ENCODE assay signal across 25 mouse cellular contexts in the genomic region with DNA sequence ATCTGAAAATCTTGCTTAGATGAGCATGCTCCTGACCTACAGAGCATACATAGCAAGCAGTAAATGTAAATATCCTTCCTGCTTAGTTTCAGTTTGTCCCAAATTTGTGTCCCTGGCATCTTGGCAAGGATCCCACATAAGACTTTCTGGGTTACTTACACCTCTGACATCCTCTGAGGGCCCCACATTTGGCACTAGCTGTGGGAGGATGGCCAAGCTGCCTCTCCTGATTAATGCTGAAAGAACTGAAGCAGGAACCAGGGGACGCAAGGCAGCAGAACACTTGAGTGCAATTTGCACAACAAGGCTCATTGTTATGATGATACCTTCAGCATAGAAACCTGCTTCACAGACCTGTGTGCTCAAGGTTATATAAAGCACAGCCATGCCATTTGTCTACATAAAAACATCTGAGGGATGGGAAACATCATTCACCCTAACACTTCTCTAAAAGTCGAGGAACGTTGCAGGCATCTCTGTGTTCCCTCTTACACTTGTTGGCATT.
A peak's percentile ranks its signal among the peaks of the same experiment; 100 is the strongest.
DNase-seq lines count a peak whose midpoint lies in the region; ATAC-seq and TF ChIP-seq lines count a peak whose summit lies in the region.
"Had no signal": no experiment of that assay in that cellular context is flagged by ENCODE, and none has a peak within 500 bp of the region (broad histone marks: within the 10 kb centered on the region; RNA-seq: fewer than 3 reads in every experiment).

No protein-coding gene starts in this region.

- no peaks in the 10 kb centered on the region for H3K4me1 ChIP-seq in ES-E14 (ENCODE audit: control insufficient read depth in 2 of 2, insufficient read depth in 2 of 2, low read length in 2 of 2, poor library complexity in 1 of 2)
- no peaks in the 10 kb centered on the region for H3K4me1 ChIP-seq in hindbrain, embryonic 11.5 days (replicated peaks; ENCODE audit: control insufficient read depth, insufficient read depth, low read length)
- H3K4me1 ChIP-seq: embryonic facial prominence, embryonic 12.5 days; embryonic facial prominence, embryonic 15.5 days; heart, embryonic 10.5 days; heart, embryonic 13.5 days; hindbrain, embryonic 12.5 days; hindbrain, embryonic 15.5 days had no signal

- in situ Hi-C loops in ES-E14 (cut with MboI; ENCODE audit: low sequenced_read_pairs in 2 of 2, unreplicated experiment in 2 of 2): no loop called here

- H3K9me3 ChIP-seq in ES-E14 (ENCODE audit: control insufficient read depth, insufficient read depth, low read depth, low read length): no peaks in the 10 kb centered on the region
- no peaks in the 10 kb centered on the region for H3K9me3 ChIP-seq in hindbrain, embryonic 11.5 days (ENCODE audit: control insufficient read depth, low read length)
- H3K9me3 ChIP-seq: embryonic facial prominence, embryonic 12.5 days; embryonic facial prominence, embryonic 15.5 days; heart, embryonic 13.5 days; hindbrain, embryonic 12.5 days; hindbrain, embryonic 15.5 days had no signal

- no peak for ATAC-seq in hindbrain, embryonic 11.5 days (ENCODE audit: low FRiP score)
- ATAC-seq: forebrain, embryonic 14.5 days; forebrain, postnatal 0 days had no signal

- no peak overlapping the region for H3K4me2 ChIP-seq in hindbrain, embryonic 11.5 days (replicated peaks; ENCODE audit: low read depth, low read length)
- H3K4me2 ChIP-seq: embryonic facial prominence, embryonic 12.5 days; embryonic facial prominence, embryonic 15.5 days; heart, embryonic 13.5 days; hindbrain, embryonic 12.5 days; hindbrain, embryonic 15.5 days had no signal

- no peak overlapping the region for H3K4me3 ChIP-seq in ES-E14 (ENCODE audit: insufficient read depth in 1 of 2, low read depth in 1 of 2, low read length in 2 of 2, poor library complexity in 1 of 2, severe bottlenecking in 1 of 2)
- no peak overlapping the region for H3K4me3 ChIP-seq in hindbrain, embryonic 11.5 days (ENCODE audit: low read depth, low read length)
- H3K4me3 ChIP-seq: embryonic facial prominence, embryonic 12.5 days; embryonic facial prominence, embryonic 15.5 days; heart, adult 2 months; heart, embryonic 10.5 days; heart, embryonic 13.5 days; hindbrain, embryonic 12.5 days; hindbrain, embryonic 15.5 days had no signal

- no peak overlapping the region for H3K9ac ChIP-seq in ES-E14 (ENCODE audit: insufficient read depth, low read depth, low read length, poor library complexity, severe bottlenecking)
- no peak overlapping the region for H3K9ac ChIP-seq in hindbrain, embryonic 11.5 days (ENCODE audit: low read depth, low read length)
- H3K9ac ChIP-seq: embryonic facial prominence, embryonic 12.5 days; embryonic facial prominence, embryonic 15.5 days; forebrain, postnatal 0 days; heart, embryonic 13.5 days; hindbrain, embryonic 12.5 days; hindbrain, embryonic 15.5 days had no signal

- no peak overlapping the region for H3K27ac ChIP-seq in ES-E14 (ENCODE audit: insufficient read depth, low read depth, low read length, poor library complexity, severe bottlenecking)
- no peak overlapping the region for H3K27ac ChIP-seq in hindbrain, embryonic 11.5 days (ENCODE audit: low read depth, low read length)
- H3K27ac ChIP-seq: embryonic facial prominence, embryonic 12.5 days; embryonic facial prominence, embryonic 15.5 days; heart, adult 2 months; heart, embryonic 10.5 days; heart, embryonic 13.5 days; hindbrain, embryonic 12.5 days; hindbrain, embryonic 15.5 days had no signal

- H3K36me3 ChIP-seq in ES-E14 (ENCODE audit: control insufficient read depth, insufficient read depth, low read length, poor library complexity, severe bottlenecking): no peaks in the 10 kb centered on the region
- H3K36me3 ChIP-seq in hindbrain, embryonic 11.5 days (ENCODE audit: control insufficient read depth, insufficient read depth, low read length): no peaks in the 10 kb centered on the region
- H3K36me3 ChIP-seq: embryonic facial prominence, embryonic 12.5 days; embryonic facial prominence, embryonic 15.5 days; heart, embryonic 10.5 days; heart, embryonic 13.5 days; hindbrain, embryonic 12.5 days; hindbrain, embryonic 15.5 days had no signal

- H3K27me3 ChIP-seq in hindbrain, embryonic 11.5 days (ENCODE audit: control insufficient read depth, insufficient read depth, low read length): no peaks in the 10 kb centered on the region
- H3K27me3 ChIP-seq: embryonic facial prominence, embryonic 12.5 days; embryonic facial prominence, embryonic 15.5 days; heart, embryonic 13.5 days; hindbrain, embryonic 12.5 days; hindbrain, embryonic 15.5 days had no signal

- whole genome bisulfite sequencing in hindbrain, embryonic 11.5 days: 78% methylated on average over 3 of the region's 3 CpGs

- intact Hi-C loops in left cerebral cortex, postnatal 4 days (cut with DNase I): no loop called here
- intact Hi-C loops in left cerebral cortex, postnatal 10 days (cut with DNase I): no loop called here

- peak; percentile 59 to 65 for DNase-seq in cerebellum, postnatal 10 days
- no peak for DNase-seq in cerebellum, adult 11-12 months
- peak; percentile 17 for DNase-seq in left cerebral cortex, postnatal 4 days
- DNase-seq in left cerebral cortex, postnatal 10 days (ENCODE audit: extremely low spot score in 1 of 2, low spot score in 2 of 2): no peak
- DNase-seq in ES-E14 (ENCODE audit: low read depth, low spot score): peak; percentile 13
- peak; percentile 43 for DNase-seq in brain, adult 2 months (ENCODE audit: low read depth, low spot score)
- no peak for DNase-seq in hindbrain, embryonic 11.5 days (ENCODE audit: low spot score)
- DNase-seq in adrenal gland, adult (ENCODE audit: inconsistent age in 2 of 2, low spot score in 1 of 2): no peak
- DNase-seq: adrenal gland, adult 8-10 months; adrenal gland, postnatal 25 days; cerebellum, adult 8-10 months; forebrain, postnatal 0 days; gastrocnemius, postnatal 10 days; gastrocnemius, postnatal 36 days; heart, adult 2 months; heart, postnatal 14 days; heart, postnatal 4 days; kidney, adult 11 months had no signal

TF ChIP-seq in ES-E14, 5 proteins besides CTCF, POLR2A, EP300 and RAD21:
- TF ChIP-seq HCFC1 (IDR thresholded peaks at IDR 0.05; ENCODE audit: borderline replicate concordance, insufficient read depth, low read length) (no peak), CHD2 (IDR thresholded peaks at IDR 0.05; ENCODE audit: low read depth, low read length) (no peak), ZC3H11A (IDR thresholded peaks at IDR 0.05; ENCODE audit: borderline replicate concordance, low read depth, low read length) (no peak), ZNF384 (IDR thresholded peaks at IDR 0.05; ENCODE audit: low read depth, low read length) (no peak), MAFK (IDR thresholded peaks at IDR 0.05; ENCODE audit: insufficient read depth, low read depth, low read length) (no peak)

Comparison
In these comparisons a context has a peak if more than half of its experiments do, and no peak if none do; other contexts are left out.
1. DNase-seq: peak in cerebellum, postnatal 10 days (2 of 2), left cerebral cortex, postnatal 4 days (single experiment), ES-E14 (single experiment) and brain, adult 2 months (single experiment); none in cerebellum, adult 11-12 months (single experiment), left cerebral cortex, postnatal 10 days (0 of 2), hindbrain, embryonic 11.5 days (single experiment) and adrenal gland, adult (0 of 2).